Mouse (Mus musculus) cerebellum, postnatal 14 days (tissue): ENCODE results near the gene Ptma.
"Not testable (repeated sequence)": the region's sequence is repeated elsewhere in the genome, so short reads cannot be mapped to it uniquely, and the experiment has no call there.

ENCODE experiments used
- DNase-seq, 2 experiments: peaks; one replicate each; pipeline ENCODE4 v3.0.0; 2021; ENCODE audit warnings: mixed read lengths in 2 of 2

Gene Ptma

GRCm38 (mm10) chr1:86497361-86497760 lies 29.2 kb upstream of the Ptma start:
- peak; percentile 22 to 28 for DNase-seq

GRCm38 (mm10) chr1:86497986-86498385 lies 28.5 kb upstream of the Ptma start:
- DNase-seq, result no peak

- DNase-seq, result peak; percentile 44 to 46
Measured at GRCm38 (mm10) chr1:86498611-86499010, 27.9 kb upstream of the Ptma start.

- peak; percentile 77 to 84 for DNase-seq
Measured at GRCm38 (mm10) chr1:86499903-86500302, 26.6 kb upstream of the Ptma start.

DNA sequence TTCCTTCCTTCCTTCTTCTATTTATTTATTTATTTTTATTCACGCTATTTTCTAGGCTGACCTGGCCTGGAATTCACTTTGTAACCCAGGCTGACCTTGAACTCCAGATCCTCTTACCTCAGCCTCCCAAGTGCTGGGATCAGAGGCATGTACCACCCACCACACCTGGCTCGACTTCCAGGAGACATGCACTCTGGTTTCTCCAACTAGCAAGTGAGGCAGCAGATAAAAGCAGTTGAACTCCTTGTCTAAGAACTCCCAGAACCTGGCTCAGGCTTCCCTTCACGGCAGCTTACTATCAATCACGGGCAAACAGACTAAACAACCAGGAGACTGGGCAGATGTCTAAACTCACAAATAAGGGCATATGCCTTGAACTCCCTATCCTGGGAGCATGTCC lies 25.8 kb upstream of the Ptma start:
- no peak for DNase-seq

DNA sequence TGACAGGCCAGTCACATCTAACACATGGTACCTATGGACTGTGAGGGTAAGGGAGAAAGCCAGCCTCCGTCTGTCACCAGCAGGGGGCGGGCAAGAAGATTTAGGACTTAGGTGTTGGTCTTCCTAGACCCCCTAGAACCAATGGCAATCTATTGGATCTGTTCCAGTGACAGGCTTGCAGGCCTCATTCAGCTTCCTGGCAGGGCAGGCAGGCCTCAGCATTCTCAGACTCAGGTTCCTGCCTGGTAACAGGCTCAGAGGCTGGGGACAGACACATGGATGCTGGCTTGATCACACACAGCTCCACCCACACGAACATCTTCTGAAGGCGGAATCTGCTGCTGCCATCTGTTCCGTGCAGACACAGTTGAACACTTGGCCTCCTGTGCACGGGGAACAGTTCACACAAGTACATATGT lies 25.4 kb upstream of the Ptma start:
- DNase-seq, result peak; percentile 82 to 90

DNA sequence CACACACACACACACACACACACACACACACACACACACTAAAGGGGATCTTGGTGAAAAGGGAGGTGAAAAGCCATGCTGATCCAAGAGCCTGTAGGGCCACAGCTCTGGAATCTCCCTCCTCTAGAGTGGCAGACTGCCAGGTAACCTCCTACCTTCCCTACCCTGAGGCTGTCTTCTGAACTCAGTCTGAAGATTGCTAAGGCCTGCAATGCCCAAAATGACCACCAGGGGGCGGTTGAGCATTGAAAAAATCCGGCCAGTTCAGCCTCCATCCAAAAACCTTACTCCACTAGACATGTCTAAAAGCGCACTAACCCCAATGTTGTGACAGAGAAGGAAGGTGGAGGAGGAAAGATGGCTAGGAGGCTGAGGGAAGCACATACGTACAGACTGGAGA lies 25.0 kb upstream of the Ptma start:
- DNase-seq, result peak; percentile 98 to 99

- DNase-seq, result peak in 1 of 2 experiments; percentile 26
Measured at GRCm38 (mm10) chr1:86502221-86503048, 24.1 kb upstream of the Ptma start.

- no peak for DNase-seq
Measured at GRCm38 (mm10) chr1:86503165-86503747, 23.3 kb upstream of the Ptma start.

GRCm38 (mm10) chr1:86503906-86504696 lies 22.4 kb upstream of the Ptma start:
- DNase-seq, result peak; percentile 96

DNA sequence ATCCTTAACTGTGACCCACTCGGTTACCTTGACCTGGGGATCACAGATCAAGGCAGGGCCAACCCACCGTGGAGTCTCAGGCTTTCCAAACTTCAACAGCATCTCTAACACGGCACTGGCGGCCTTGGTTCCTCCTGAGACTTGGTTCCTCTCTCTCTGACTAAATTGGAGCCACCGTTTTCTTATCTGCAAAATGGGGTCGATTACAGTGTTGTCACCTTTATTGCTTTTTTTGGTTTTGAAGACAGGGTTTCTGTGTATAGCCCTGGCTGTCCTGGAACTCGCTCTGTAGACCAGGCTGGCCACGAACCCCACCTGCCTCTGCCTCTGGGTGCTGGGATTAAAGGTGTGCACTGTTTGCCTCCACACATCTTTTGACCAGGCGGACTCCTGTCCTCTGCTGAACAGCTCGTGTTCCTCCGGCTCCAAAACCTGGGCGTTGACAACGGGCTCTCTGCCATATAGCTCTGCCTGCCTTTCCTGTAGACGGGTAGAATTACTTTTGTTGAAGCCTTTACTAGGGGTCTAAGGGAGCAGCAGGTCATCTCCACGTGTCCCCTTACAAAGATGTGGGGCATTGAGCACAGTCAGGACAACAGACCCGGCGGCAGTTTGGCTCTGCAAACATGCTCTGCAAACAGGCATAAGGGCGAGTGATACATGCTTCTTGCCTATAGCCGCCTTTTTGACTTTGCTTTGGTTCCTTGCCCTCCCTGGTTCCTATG lies 21.7 kb upstream of the Ptma start:
- peak; percentile 56 to 59 for DNase-seq

DNA sequence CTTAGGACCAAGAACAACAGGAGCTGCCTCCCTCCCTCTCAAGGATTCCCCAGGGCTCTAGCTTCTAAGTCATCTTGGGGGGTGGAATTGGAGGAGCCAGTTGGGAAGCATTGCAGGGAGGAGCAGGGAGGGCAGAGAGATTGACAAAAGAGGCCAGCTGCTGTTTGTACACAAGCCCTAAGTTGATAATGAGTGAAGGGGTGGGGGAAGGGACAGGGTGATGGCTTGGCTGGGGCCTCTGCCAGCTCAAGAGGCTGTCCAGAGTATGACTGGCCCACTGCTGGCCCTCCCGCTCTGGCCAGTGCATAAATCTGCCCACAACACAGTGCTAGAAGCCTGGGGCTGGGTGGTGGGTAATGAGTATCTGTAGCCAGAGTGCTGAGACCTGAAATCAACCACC lies 21.1 kb upstream of the Ptma start:
- peak; percentile 37 to 51 for DNase-seq

DNA sequence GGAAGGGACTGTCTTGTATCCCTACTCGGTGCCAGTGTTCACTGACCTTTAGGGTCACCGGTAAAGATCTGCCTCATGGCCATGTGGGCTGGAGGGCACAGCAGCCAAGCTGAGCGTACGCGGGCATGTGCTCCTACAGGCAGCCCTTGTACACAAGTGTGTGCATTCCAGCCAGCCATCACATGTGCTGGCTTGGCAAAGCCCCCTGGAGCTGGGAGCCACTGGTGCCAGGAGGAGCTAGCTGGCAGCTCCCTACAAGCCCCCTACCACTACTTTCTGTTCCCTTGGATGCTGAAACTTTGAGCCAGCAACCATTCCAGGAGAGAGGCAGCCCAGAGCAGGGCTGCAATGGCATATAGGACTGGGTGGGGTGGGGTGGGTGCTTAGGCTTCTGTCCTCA lies 20.1 kb upstream of the Ptma start:
- DNase-seq, result peak; percentile 34 to 35

- DNase-seq, result no peak
Measured at GRCm38 (mm10) chr1:86507866-86508265, 18.7 kb upstream of the Ptma start.

DNA sequence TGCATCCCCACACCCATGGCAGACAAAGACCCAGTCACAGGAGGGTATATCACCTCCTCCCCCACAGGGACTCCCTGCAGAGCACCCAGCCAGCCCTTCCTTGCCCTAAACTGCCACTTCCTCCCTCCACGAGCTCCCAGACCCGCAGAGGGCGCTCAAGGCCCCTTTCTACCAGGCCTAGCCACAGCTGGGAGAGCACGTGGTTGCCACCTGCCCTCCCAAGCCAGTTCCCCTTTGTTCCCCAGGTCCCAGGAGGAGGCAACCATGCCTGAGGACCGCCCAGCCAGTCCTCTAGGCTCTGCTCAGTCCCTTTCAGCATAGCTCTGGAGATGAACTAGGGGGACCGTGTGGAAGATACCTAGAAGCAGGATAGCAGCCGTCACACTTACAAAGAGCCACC lies 17.1 kb upstream of the Ptma start:
- peak; percentile 58 to 85 for DNase-seq

DNA sequence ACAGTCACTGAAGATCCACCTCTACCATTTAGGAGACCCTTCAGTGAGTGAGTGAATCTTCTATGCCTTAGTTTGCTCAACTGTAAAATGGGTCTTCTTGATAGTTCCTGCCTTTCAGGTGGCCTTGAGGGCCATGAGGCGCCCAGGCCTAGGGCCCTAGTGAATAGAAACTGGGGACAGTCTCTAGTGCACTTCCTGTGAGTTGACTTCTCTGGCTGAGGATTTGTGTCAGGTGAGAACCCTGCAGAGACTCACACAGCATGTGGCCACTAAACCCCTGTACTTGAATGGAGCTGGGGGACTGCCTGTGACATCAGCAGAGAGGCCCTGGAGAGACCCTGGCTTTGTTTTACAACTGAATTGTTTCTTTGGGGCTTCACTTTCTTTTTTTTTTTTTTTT lies 16.3 kb upstream of the Ptma start:
- no peak for DNase-seq

- peak in 1 of 2 experiments; percentile 25 for DNase-seq
Measured at GRCm38 (mm10) chr1:86510676-86511441, 15.7 kb upstream of the Ptma start.

DNA sequence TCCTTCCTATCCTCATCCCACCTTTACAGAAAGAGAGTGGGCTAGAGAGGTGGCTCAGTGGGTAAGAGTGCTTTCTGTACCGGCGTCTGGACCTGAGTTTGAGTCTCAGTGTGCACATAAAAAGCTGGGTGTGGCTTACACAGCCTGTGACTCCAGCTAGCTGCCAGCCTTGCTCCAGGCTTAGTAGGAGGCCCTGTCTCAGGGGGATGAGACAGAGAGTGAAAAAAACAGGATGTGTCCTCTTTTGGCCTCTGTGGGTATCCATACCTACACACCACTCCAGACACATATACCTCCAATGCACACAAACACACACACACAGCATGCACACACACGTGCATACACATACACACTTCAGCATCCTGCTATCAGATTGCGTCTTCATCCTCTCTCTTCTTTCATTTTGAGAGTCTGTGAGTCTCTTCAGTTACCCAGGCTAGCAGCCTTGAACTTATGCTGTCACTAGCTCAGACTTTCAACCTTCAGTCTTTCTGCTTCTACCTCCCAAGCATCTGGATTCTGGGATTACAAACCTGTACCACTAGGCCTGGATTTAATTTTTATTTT lies 14.3 kb upstream of the Ptma start:
- no peak for DNase-seq

DNA sequence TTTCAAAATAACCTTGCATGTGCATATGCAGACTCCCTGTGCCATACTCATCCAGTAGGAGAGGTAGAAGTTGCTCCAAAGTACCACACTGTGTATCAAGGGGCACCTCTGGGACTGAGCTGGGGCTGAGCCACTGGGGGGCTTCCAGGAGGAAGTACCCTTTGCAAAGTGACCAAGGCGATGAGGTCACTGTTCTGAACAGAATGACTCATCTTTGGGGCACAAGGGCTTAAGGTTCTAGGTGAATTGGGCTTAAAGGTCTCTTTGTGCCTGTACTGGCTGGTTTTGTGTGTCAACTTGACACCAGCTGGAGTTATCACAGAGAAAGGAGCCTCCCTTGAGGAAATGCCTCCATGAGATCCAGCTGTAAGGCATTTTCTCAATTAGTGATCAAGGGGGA lies 13.5 kb upstream of the Ptma start:
- not testable (repeated sequence) for DNase-seq

DNA sequence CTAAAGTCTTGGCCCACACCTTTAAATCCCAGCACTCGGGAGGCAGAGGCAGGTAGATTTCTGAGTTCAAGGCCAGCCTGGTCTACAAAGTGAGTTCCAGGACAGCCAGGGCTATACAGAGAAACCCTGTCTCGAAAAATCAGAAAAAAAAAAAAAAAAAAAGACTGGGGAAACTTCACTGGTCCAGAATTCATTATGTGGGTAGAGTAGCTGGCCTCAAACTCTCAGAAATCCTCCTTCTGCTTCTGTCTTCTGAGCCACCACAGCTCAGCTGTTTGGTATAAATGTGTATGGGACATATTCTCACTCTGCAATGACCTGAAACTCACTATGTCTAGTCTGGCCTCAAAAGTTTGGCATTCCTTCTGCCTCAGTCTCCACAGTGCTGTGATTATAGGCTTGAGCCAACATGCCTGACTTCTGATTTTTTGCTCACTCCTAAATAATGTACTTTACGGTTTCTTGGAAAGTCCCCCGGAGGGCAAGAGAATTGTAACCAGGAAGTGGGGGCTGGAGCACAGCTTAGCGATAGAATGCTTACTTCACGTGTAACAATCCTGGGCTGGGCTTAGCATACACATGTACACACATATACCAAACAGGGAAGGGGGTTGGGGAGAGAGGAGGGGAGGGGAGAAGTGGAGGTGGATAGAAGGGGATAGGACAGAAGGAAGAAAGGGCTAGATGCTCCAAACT lies 10.7 kb upstream of the Ptma start:
- DNase-seq, result no peak

- no peak for DNase-seq
Measured at GRCm38 (mm10) chr1:86517076-86517475, 9.4 kb upstream of the Ptma start.
